Mouse (Mus musculus) intestine, embryonic 16.5 days (tissue): ENCODE data around the gene Pard6b. TPM values are rescaled to one million over a fixed set of nuclear protein-coding genes. Genes with fewer than 3 reads are reported as not detected.

Experiments
- ATAC-seq: fragments of 200-750 bp; cut with Nextera tagmentation; 2 replicates; pipeline ENCODE4 v1.8.0; 2017; ENCODE audit warnings: moderate TSS enrichment, moderate library complexity
- H3K27ac ChIP-seq: fragments of 300-500 bp; sonication (generic); 2 replicates; pipeline ENCODE4 v1.5.1; 2014; ENCODE audit warnings: mild to moderate bottlenecking, low read length
- H3K27me3 ChIP-seq: fragments of 300-500 bp; sonication (generic); replicated peaks from 2 replicates; pipeline ENCODE4 v1.6.1; 2014; ENCODE audit warnings: low read length, control low read depth, mixed read lengths; ENCODE audit not compliant: control insufficient read depth, insufficient read depth
- H3K36me3 ChIP-seq: fragments of 300-500 bp; sonication (generic); 2 replicates; pipeline ENCODE4 v1.6.1; 2014; ENCODE audit warnings: low read length, control low read depth; ENCODE audit not compliant: control insufficient read depth, insufficient read depth
- H3K4me1 ChIP-seq: fragments of 300-500 bp; sonication (generic); 2 replicates; pipeline ENCODE4 v1.6.1; 2014; ENCODE audit warnings: low read length, control low read depth, mixed read lengths; ENCODE audit not compliant: control insufficient read depth, insufficient read depth
- H3K4me2 ChIP-seq: fragments of 300-500 bp; sonication (generic); 2 replicates; pipeline ENCODE4 v1.6.1; 2014; ENCODE audit warnings: low read depth, low read length, control low read depth
- H3K4me3 ChIP-seq: fragments of 300-500 bp; sonication (generic); 2 replicates; pipeline ENCODE4 v1.5.1; 2014; ENCODE audit warnings: mild to moderate bottlenecking, low read length
- H3K9ac ChIP-seq: fragments of 300-500 bp; sonication (generic); 2 replicates; pipeline ENCODE4 v1.6.1; 2014; ENCODE audit warnings: low read depth, low read length
- H3K9me3 ChIP-seq: fragments of 300-500 bp; sonication (generic); 2 replicates; pipeline ENCODE4 v1.6.1; 2016; ENCODE audit warnings: low read length, control low read depth; ENCODE audit not compliant: control insufficient read depth
- WGBS: fragments of 180-500 bp; shearing (Covaris S2); extraction: QIAGEN DNeasy Blood & Tissue Kit; methylation state at CpG from one replicate; pipeline ENCODE4 v1.1.7; 2014; 5-methylcytosine and 5-hydroxymethylcytosine counted together
- polyA plus RNA-seq: library from polyadenylated mRNA; unstranded; fragments of >200 nt; fragmentation: Nextera tagmentation; extraction: Ambion mirVana; gene quantifications from 2 replicates; pipeline ENCODE4 v1.2.1, GENCODE M21; 2015

Gene Pard6b
- polyA plus RNA-seq, 1 experiment from 2014 or later: 7.8 TPM

GRCm38 (mm10) chr2:168073722-168074121 lies 7.1 kb upstream of the Pard6b start:
- ATAC-seq: no peak
- Histone ChIP-seq H3K27me3 (no peaks in the 10 kb centered on the region), H3K4me3 (no peak overlapping the region), H3K36me3 (no peaks in the 10 kb centered on the region), H3K9me3 (no peaks in the 10 kb centered on the region), H3K4me2 (no peak overlapping the region), H3K9ac (no peak overlapping the region), H3K27ac (no peak overlapping the region), H3K4me1 (peaks cover 36% of the 10 kb centered on the region)
- 71% methylated on average over 5 of the region's 5 CpGs for WGBS

GRCm38 (mm10) chr2:168074457-168074856 lies 6.3 kb upstream of the Pard6b start:
- H3K9me3 ChIP-seq: no peaks in the 10 kb centered on the region
- 36% methylated on average over 3 of the region's 3 CpGs for WGBS
- H3K27me3 ChIP-seq: no peaks in the 10 kb centered on the region
- no peak for ATAC-seq
- H3K4me3 ChIP-seq: no peak overlapping the region
- no peak overlapping the region for H3K4me2 ChIP-seq
- peaks cover 38% of the 10 kb centered on the region for H3K4me1 ChIP-seq
- H3K9ac ChIP-seq: no peak overlapping the region
- H3K36me3 ChIP-seq: no peaks in the 10 kb centered on the region
- no peak overlapping the region for H3K27ac ChIP-seq

GRCm38 (mm10) chr2:168076840-168077576 lies 3.8 kb upstream of the Pard6b start:
- Histone ChIP-seq H3K27me3 (peaks cover 4% of the 10 kb centered on the region; the same call in 1 of the 2 replicates), H3K9ac (peak overlapping the region; percentile 60), H3K36me3 (no peaks in the 10 kb centered on the region), H3K4me2 (peak overlapping the region; percentile 46), H3K9me3 (no peaks in the 10 kb centered on the region), H3K27ac (peak overlapping the region; percentile 92), H3K4me3 (no peak overlapping the region), H3K4me1 (peaks cover 42% of the 10 kb centered on the region)
- no peak for ATAC-seq
- 56% methylated on average over 20 of the region's 20 CpGs for WGBS

DNA sequence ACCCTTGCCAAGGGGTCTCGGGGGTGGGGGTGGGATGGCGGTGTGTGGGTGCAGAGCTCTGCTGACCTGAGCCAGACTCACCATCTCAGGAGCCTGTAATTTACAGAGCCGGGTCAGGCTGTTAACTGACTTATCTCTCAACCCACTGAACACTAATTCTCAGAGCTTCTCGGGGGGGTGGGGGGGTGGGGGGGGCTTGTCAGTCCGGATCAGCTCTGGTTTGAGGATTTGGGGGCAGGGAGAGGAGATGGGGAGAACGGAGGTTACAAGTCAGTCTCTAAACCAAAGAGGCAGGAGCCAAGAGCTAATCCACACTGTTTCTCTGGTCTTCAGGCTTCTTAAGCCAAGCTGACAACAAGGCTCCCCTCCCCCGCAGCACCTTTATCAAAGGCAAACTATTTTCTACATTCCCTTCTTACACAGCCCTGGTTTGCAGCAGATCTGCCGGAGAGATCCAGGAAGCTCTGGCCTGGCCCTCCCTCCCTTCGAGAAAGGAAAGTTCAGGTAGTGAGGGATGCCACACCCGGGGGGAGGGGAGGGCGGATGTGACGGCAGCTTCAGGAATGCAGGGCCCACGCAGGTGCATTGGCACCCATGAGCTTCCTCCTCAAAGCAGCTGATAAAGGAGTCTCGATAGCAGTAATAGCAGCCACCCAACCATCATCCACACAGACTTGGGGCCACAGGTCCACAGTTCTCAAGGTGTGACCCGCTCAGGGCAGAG lies 2.5 kb upstream of the Pard6b start:
- peak overlapping the region; percentile 60 for H3K9ac ChIP-seq
- H3K27me3 ChIP-seq: peaks cover 8% of the 10 kb centered on the region; the same call in 1 of the 2 replicates
- peak overlapping the region; percentile 29 for H3K4me3 ChIP-seq
- WGBS: 30% methylated on average over 15 of the region's 15 CpGs
- H3K36me3 ChIP-seq: no peaks in the 10 kb centered on the region
- H3K4me2 ChIP-seq: peak overlapping the region; percentile 46
- peak overlapping the region; percentile 92 for H3K27ac ChIP-seq
- ATAC-seq: peak; percentile 54
- H3K9me3 ChIP-seq: no peaks in the 10 kb centered on the region
- H3K4me1 ChIP-seq: peaks cover 30% of the 10 kb centered on the region

DNA sequence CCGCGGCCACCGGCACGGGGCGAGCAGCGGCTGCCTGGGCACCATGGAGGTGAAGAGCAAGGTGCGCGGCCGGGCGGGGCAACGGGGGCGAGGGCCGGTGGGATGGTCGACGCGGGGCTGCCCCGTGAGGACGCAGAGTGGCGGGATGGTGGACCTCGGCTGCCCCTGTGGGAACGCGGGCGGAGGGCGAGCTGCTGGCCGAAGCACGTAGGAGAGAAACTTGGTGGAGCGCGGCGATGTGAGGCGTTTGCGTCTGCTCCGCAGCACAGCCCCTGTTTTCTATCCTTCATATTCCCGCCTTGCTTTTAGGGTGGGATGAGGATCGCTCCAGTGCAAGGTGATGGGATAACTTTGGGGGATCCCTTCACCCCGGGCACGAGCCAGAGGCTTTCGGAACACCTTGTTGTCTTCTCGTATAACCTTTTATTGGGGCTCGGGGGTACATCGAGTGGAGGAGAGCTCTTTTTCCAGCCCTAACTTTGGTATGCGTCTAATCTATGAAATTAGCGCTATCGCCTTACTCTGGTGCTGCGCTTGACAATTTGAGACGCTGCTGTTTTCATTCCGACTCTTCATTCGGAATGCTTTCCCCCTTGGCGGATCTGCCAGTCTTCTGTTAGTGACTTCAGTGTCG lies 612 bp downstream of the Pard6b start:
- peak overlapping the region; percentile 85 for H3K27ac ChIP-seq
- peak overlapping the region; percentile 82 for H3K9ac ChIP-seq
- peak overlapping the region; percentile 76 for H3K4me3 ChIP-seq
- H3K36me3 ChIP-seq: no peaks in the 10 kb centered on the region
- H3K4me1 ChIP-seq: peaks cover 34% of the 10 kb centered on the region
- WGBS: 2% methylated on average over 47 of the region's 49 CpGs
- H3K27me3 ChIP-seq: peaks cover 8% of the 10 kb centered on the region; the same call in 1 of the 2 replicates
- H3K9me3 ChIP-seq: no peaks in the 10 kb centered on the region
- peak overlapping the region; percentile 98 for H3K4me2 ChIP-seq
- no peak for ATAC-seq

DNA sequence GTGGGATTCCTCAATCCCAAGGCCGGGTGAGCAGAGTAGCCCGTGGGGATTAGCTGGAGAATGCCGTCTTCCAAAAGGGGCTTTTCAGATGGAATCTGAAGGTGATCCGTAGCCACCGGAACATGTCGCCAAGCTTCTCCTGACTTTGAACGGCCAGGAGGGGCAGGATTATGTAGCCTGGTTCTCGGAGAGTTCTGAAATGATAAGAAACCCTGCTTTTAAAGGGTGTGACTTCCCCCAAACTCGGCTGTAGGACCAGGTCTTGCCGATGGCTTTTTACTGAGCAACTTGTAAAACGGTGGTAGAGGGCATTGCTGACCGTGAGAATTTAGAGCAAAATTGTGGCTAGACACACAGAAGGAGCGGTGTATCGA lies 1.1 kb downstream of the Pard6b start:
- peak overlapping the region; percentile 18; the same call in 1 of the 2 replicates for H3K27ac ChIP-seq
- H3K36me3 ChIP-seq: no peaks in the 10 kb centered on the region
- peaks cover 32% of the 10 kb centered on the region for H3K4me1 ChIP-seq
- ATAC-seq: no peak
- WGBS: 3% methylated on average over 14 of the region's 14 CpGs
- peaks cover 8% of the 10 kb centered on the region; the same call in 1 of the 2 replicates for H3K27me3 ChIP-seq
- H3K9ac ChIP-seq: peak overlapping the region; percentile 82
- peak overlapping the region; percentile 98 for H3K4me2 ChIP-seq
- peak overlapping the region; percentile 76 for H3K4me3 ChIP-seq
- H3K9me3 ChIP-seq: no peaks in the 10 kb centered on the region

GRCm38 (mm10) chr2:168083593-168083992 lies 2.8 kb downstream of the Pard6b start:
- WGBS: 74% methylated on average over 2 of the region's 2 CpGs
- no peaks in the 10 kb centered on the region for H3K9me3 ChIP-seq
- H3K4me3 ChIP-seq: no peak overlapping the region
- ATAC-seq: no peak
- H3K4me1 ChIP-seq: peaks cover 23% of the 10 kb centered on the region; the same call in 1 of the 2 replicates
- no peak overlapping the region for H3K27ac ChIP-seq
- H3K27me3 ChIP-seq: peaks cover 8% of the 10 kb centered on the region; the same call in 1 of the 2 replicates
- H3K9ac ChIP-seq: no peak overlapping the region
- no peaks in the 10 kb centered on the region for H3K36me3 ChIP-seq
- no peak overlapping the region for H3K4me2 ChIP-seq

DNA sequence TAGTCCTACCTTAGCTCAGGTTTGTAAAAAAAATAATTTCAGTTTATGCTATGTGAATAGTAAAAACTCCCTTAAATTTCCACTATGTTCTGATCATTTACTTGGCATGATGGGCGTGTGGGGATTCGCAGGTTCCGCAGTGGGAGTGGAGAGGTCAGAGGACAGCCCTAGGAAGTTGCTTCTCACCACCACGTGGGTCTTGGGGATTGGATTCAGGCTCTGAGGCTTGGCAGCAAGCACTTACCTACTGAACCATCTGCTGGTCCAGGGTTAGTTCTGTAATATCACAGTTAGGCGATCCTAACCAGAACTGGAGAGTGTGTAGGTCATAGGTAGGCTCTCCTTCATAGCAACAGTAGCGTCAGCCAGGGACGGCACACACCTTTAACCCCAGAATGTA lies 3.4 kb downstream of the Pard6b start:
- Histone ChIP-seq H3K4me1 (peaks cover 20% of the 10 kb centered on the region; the same call in 1 of the 2 replicates), H3K27me3 (peaks cover 8% of the 10 kb centered on the region; the same call in 1 of the 2 replicates), H3K4me2 (no peak overlapping the region), H3K4me3 (no peak overlapping the region), H3K36me3 (no peaks in the 10 kb centered on the region), H3K27ac (0 out of 2 replicates have a peak overlapping the region, but pooled peaks have one; percentile 37), H3K9ac (no peak overlapping the region), H3K9me3 (no peaks in the 10 kb centered on the region)
- 89% methylated on average over 7 of the region's 7 CpGs for WGBS
- ATAC-seq: no peak
